Mouse (Mus musculus) ES-E14 (cell line): ENCODE data around the gene Minos1. TPM values are rescaled to one million over a fixed set of nuclear protein-coding genes. Genes with fewer than 3 reads are reported as not detected.

Experiments used
- DNase-seq: peaks from one replicate; pipeline ENCODE4 v3.0.0-alpha.2; 2013; ENCODE audit warnings: low read depth, low spot score
- H3K27ac ChIP-seq: 2 replicates; pipeline ENCODE4 v1.5.1; 2012; ENCODE audit warnings: low read depth, mild to moderate bottlenecking, low read length, moderate library complexity, mixed read lengths; ENCODE audit not compliant: poor library complexity, insufficient read depth, severe bottlenecking
- H3K36me3 ChIP-seq: 2 replicates; pipeline ENCODE4 v1.6.1; 2012; ENCODE audit warnings: mild to moderate bottlenecking, low read length, moderate library complexity, mixed read lengths; ENCODE audit not compliant: control insufficient read depth, poor library complexity, insufficient read depth, severe bottlenecking
- H3K4me1 ChIP-seq, 2 experiments: fragments of 150-350 bp in 1 of 2; sonication (generic) in 1 of 2; 2 replicates each; pipeline ENCODE4 v1.6.1; 2012; ENCODE audit warnings: low read length in 2 of 2, mild to moderate bottlenecking in 1 of 2, mixed read lengths in 1 of 2; ENCODE audit not compliant: control insufficient read depth in 2 of 2, insufficient read depth in 2 of 2, poor library complexity in 1 of 2
- H3K4me3 ChIP-seq, 2 experiments: fragments of 150-350 bp in 1 of 2; sonication (generic) in 1 of 2; 2 replicates each; pipeline ENCODE4 v1.5.1; 2012; ENCODE audit warnings: low read length in 2 of 2, low read depth in 1 of 2, mild to moderate bottlenecking in 1 of 2, mixed read lengths in 1 of 2; ENCODE audit not compliant: insufficient read depth in 1 of 2, poor library complexity in 1 of 2, severe bottlenecking in 1 of 2
- H3K9ac ChIP-seq: 2 replicates; pipeline ENCODE4 v1.6.1; 2012; ENCODE audit warnings: low read depth, mild to moderate bottlenecking, low read length, mixed read lengths; ENCODE audit not compliant: poor library complexity, insufficient read depth, severe bottlenecking
- H3K9me3 ChIP-seq: fragments of 150-350 bp; sonication (generic); 2 replicates; pipeline ENCODE4 v1.6.1; 2012; ENCODE audit warnings: low read depth, mild to moderate bottlenecking, low read length; ENCODE audit not compliant: control insufficient read depth, insufficient read depth
- CHD2 ChIP-seq: IDR thresholded peaks from 2 replicates; pipeline ENCODE4 v1.6.1; 2014; ENCODE audit warnings: mild to moderate bottlenecking, low read depth, low read length, inconsistent platforms
- HCFC1 ChIP-seq: IDR thresholded peaks from 2 replicates; pipeline ENCODE4 v1.6.1; 2012; ENCODE audit warnings: low read length, inconsistent platforms, borderline replicate concordance; ENCODE audit not compliant: insufficient read depth
- MAFK ChIP-seq: IDR thresholded peaks from 2 replicates; pipeline ENCODE4 v1.6.1; 2014; ENCODE audit warnings: mild to moderate bottlenecking, low read depth, low read length, inconsistent platforms; ENCODE audit not compliant: insufficient read depth
- ZC3H11A ChIP-seq: IDR thresholded peaks from 2 replicates; pipeline ENCODE4 v1.6.1; 2012; ENCODE audit warnings: low read depth, mild to moderate bottlenecking, inconsistent platforms, low read length, borderline replicate concordance
- ZNF384 ChIP-seq: IDR thresholded peaks from 2 replicates; pipeline ENCODE4 v1.6.1; 2012; ENCODE audit warnings: low read depth, low read length, inconsistent platforms
- in situ Hi-C, 2 experiments: fragments of 600-800 bp; cut with MboI; formaldehyde crosslinking; loops; one replicate each; pipeline ENCODE4 v1.15.1; 2025; ENCODE audit warnings: low sequenced_read_pairs in 2 of 2, inconsistent platforms in 1 of 2; ENCODE audit not compliant: unreplicated experiment in 2 of 2
- total RNA-seq: library from RNA; depleted of rRNA; stranded (reverse); fragments of 300-350 nt; gene quantifications from 2 replicates; pipeline ENCODE4 v1.2.3, GENCODE M21; 2012

Gene Minos1
- total RNA-seq, 1 experiment = 147 TPM

- Histone ChIP-seq H3K4me1 (peaks cover 0 to 5% of the 10 kb centered on the region in 2 experiments; a peak in 3 of 4 replicates), H3K4me3 (peak overlapping the region; percentile 67 to 89), H3K9ac (peak overlapping the region; percentile 94), H3K27ac (peak overlapping the region; percentile 52; the same call in 1 of the 2 replicates), H3K9me3 (no peaks in the 10 kb centered on the region), H3K36me3 (no peaks in the 10 kb centered on the region)
- in situ Hi-C loops = no loop called here
- TF ChIP-seq ZNF384 (no peak), CHD2 (no peak), MAFK (no peak), HCFC1 (no peak), ZC3H11A (no peak)
- no peak for DNase-seq
Measured at GRCm38 (mm10) chr4:139129806-139130700, 860 bp downstream of the Minos1 start.

GRCm38 (mm10) chr4:139126475-139126874, 4.4 kb downstream of the Minos1 start:
- no peak for TF ChIP-seq ZNF384
- no peak for TF ChIP-seq MAFK
- TF ChIP-seq ZC3H11A = no peak; the same call in 1 of the 2 replicates
- no peak for TF ChIP-seq CHD2
- TF ChIP-seq HCFC1 = no peak
- H3K4me1 ChIP-seq = peaks cover 0 to 5% of the 10 kb centered on the region in 2 experiments; a peak in 3 of 4 replicates
- DNase-seq = no peak
- H3K9ac ChIP-seq = no peak overlapping the region
- in situ Hi-C loops = no loop called here
- H3K4me3 ChIP-seq = no peak overlapping the region
- no peak overlapping the region for H3K27ac ChIP-seq
- no peaks in the 10 kb centered on the region for H3K36me3 ChIP-seq
- H3K9me3 ChIP-seq = no peaks in the 10 kb centered on the region

- H3K9ac ChIP-seq = no peak overlapping the region
- in situ Hi-C loops = no loop called here
- no peak for TF ChIP-seq HCFC1
- no peak for TF ChIP-seq MAFK
- TF ChIP-seq ZC3H11A = no peak
- TF ChIP-seq CHD2 = no peak
- TF ChIP-seq ZNF384 = no peak
- no peak for DNase-seq
- no peaks in the 10 kb centered on the region for H3K36me3 ChIP-seq
- no peak overlapping the region for H3K27ac ChIP-seq
- peaks cover 0 to 5% of the 10 kb centered on the region in 2 experiments; a peak in 3 of 4 replicates for H3K4me1 ChIP-seq
- no peak overlapping the region for H3K4me3 ChIP-seq
- no peaks in the 10 kb centered on the region for H3K9me3 ChIP-seq
Measured at GRCm38 (mm10) chr4:139124940-139125339, 6.0 kb downstream of the Minos1 start.

- in situ Hi-C loops = no loop called here
- no peak overlapping the region for H3K27ac ChIP-seq
Measured at GRCm38 (mm10) chr4:139122557-139122956, 8.4 kb downstream of the Minos1 start.

More at GRCm38 (mm10) chr4:139122557-139122956, 8.4 kb downstream of the Minos1 start:
- Histone ChIP-seq H3K9ac (no peak overlapping the region), H3K4me3 (no peak overlapping the region), H3K9me3 (no peaks in the 10 kb centered on the region), H3K36me3 (no peaks in the 10 kb centered on the region), H3K4me1 (no peaks in the 10 kb centered on the region)
- TF ChIP-seq ZNF384 (no peak), ZC3H11A (no peak), HCFC1 (no peak), MAFK (no peak), CHD2 (no peak)
- no peak for DNase-seq
